Mouse (Mus musculus): ENCODE data around the gene March5.

GRCm38 (mm10) chr19:37192475-37193058 lies 14.8 kb upstream of the March5 start:
- TF ChIP-seq TAL1 (IDR thresholded peaks at IDR 0.05; ENCODE audit: low read length) (no peak), GATA1 (IDR thresholded peaks at IDR 0.05; ENCODE audit: low read length) (no peak)

All from erythroblast, embryonic 14.5 days (primary cell).